Mouse (Mus musculus) liver, postnatal 0 days (tissue): ENCODE measurements at regions not wholly inside any gene's neighbourhood (a gene's known extent, or its start where the extent isn't known, plus 50 kb on each side); places are given as distances from the start of the nearest gene placed in this dataset.

Experiments used
- ATAC-seq: fragments of 200-750 bp; cut with Nextera tagmentation; 2 replicates; pipeline ENCODE4 v1.8.0; 2017; ENCODE audit warnings: mild to moderate bottlenecking, moderate library complexity
- DNase-seq: peaks from one replicate; pipeline ENCODE4 v3.0.0-alpha.2; 2016
- H3K27ac ChIP-seq: fragments of 300-500 bp; sonication (generic); 2 replicates; pipeline ENCODE4 v1.5.1; 2014; ENCODE audit warnings: antibody characterized with exemption, moderate library complexity, mild to moderate bottlenecking, low read depth
- H3K27me3 ChIP-seq: fragments of 300-500 bp; sonication (generic); 2 replicates; pipeline ENCODE4 v1.6.1; 2014; ENCODE audit warnings: low read length, control low read depth, mixed read lengths; ENCODE audit not compliant: insufficient read depth
- H3K36me3 ChIP-seq: fragments of 300-500 bp; sonication (generic); replicated peaks from 2 replicates; pipeline ENCODE4 v1.6.1; 2014; ENCODE audit warnings: mild to moderate bottlenecking, control low read depth, low read length, moderate library complexity, mixed read lengths; ENCODE audit not compliant: insufficient read depth
- H3K4me1 ChIP-seq: fragments of 300-500 bp; sonication (generic); 2 replicates; pipeline ENCODE4 v1.6.1; 2014; ENCODE audit warnings: antibody characterized with exemption, mild to moderate bottlenecking, control low read depth; ENCODE audit not compliant: insufficient read depth
- H3K4me2 ChIP-seq: fragments of 300-500 bp; sonication (generic); 2 replicates; pipeline ENCODE4 v1.6.1; 2014; ENCODE audit warnings: low read depth, mild to moderate bottlenecking, low read length, moderate library complexity, mixed read lengths
- H3K4me3 ChIP-seq: fragments of 300-500 bp; sonication (generic); 2 replicates; pipeline ENCODE4 v1.5.1; 2014; ENCODE audit warnings: low read depth, low read length
- H3K9ac ChIP-seq: fragments of 300-500 bp; sonication (generic); replicated peaks from 2 replicates; pipeline ENCODE4 v1.6.1; 2014; ENCODE audit warnings: mild to moderate bottlenecking, moderate library complexity
- H3K9me3 ChIP-seq: fragments of 300-500 bp; sonication (generic); 2 replicates; pipeline ENCODE4 v1.6.1; 2016; ENCODE audit warnings: mild to moderate bottlenecking, control low read depth, low read length, mixed read lengths
- CTCF ChIP-seq: sonication (generic); IDR thresholded peaks from 2 replicates; pipeline ENCODE4 v1.5.1; 2016; ENCODE audit warnings: antibody characterized with exemption, low read depth
- EP300 ChIP-seq: IDR thresholded peaks from 2 replicates; pipeline ENCODE4 v1.6.1; 2016; ENCODE audit warnings: antibody characterized with exemption, low read depth, mild to moderate bottlenecking
- WGBS: fragments of 180-500 bp; shearing (Covaris S2); extraction: QIAGEN DNeasy Blood & Tissue Kit; methylation state at CpG from one replicate; pipeline ENCODE4 v1.1.7; 2014; ENCODE audit not compliant: insufficient replicate concordance; 5-methylcytosine and 5-hydroxymethylcytosine counted together

DNA sequence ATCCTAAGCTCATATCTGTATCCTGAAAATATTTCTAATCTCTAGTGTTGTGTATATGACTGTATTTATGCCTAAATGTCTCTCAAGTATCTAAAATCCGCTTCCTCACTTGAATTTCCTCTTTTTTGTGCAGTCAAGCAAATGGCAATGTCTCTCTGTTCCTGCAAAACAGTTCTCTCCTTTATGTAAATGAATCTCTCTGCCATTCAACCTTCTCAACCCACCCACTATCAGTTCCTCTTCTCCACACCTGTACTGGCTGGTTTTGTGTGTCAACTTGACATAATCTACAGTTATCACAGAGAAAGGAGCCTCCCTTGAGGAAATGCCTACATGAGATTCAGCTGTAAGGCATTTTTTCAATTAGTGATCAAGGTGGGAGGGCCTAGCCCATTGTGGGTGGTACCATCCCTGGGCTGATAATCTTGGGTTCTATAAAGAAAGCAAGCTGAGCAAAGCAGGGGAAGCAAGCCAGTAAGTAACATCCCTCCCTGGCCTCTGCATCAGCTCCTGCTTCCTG lies 375.5 kb downstream of the Synb start:
- no peak overlapping the region for H3K9ac ChIP-seq
- no peaks in the 10 kb centered on the region for H3K36me3 ChIP-seq
- 37% methylated on average over 1 of the region's 1 CpGs for WGBS
- no peaks in the 10 kb centered on the region for H3K27me3 ChIP-seq
- H3K4me2 ChIP-seq = no peak overlapping the region
- no peak for ATAC-seq
- H3K27ac ChIP-seq = no peak overlapping the region
- DNase-seq = no peak
- no peak overlapping the region for H3K4me3 ChIP-seq
- TF ChIP-seq CTCF (no peak), EP300 (no peak)
- no peaks in the 10 kb centered on the region for H3K4me1 ChIP-seq
- H3K9me3 ChIP-seq = no peaks in the 10 kb centered on the region

DNA sequence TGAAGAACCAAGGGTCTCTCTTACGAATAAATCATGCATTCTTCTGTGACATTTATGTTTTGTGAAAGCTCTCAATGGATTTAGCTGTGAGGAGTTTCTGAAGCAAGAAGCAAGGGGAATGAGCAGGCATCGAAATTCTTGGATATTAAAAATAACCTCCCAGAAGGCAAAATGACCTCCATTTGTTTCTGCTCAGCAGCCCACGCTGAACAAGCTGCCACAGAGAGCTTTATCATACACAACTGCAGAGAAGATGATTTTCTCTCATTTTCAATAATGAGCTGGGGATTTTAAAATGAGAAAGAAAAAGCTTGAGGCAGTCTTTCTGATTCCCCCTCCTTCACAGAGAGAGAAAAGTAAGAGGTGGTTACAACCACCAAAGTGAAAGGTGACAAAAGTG lies 394.2 kb downstream of the Synb start:
- no peaks in the 10 kb centered on the region for H3K36me3 ChIP-seq
- no peak for ATAC-seq
- WGBS = 69% methylated on average over 3 of the region's 3 CpGs

GRCm38 (mm10) chr14:68877171-68877570 lies 416.9 kb downstream of the Synb start:
- no peaks in the 10 kb centered on the region for H3K4me1 ChIP-seq
- H3K27me3 ChIP-seq = no peaks in the 10 kb centered on the region
- no peak overlapping the region for H3K4me2 ChIP-seq
- ATAC-seq (no peak), DNase-seq (no peak)
- H3K9ac ChIP-seq = no peak overlapping the region
- H3K27ac ChIP-seq = no peak overlapping the region
- no peak overlapping the region for H3K4me3 ChIP-seq
- TF ChIP-seq CTCF = no peak
- no peak for TF ChIP-seq EP300
- H3K9me3 ChIP-seq = no peaks in the 10 kb centered on the region
- 69% methylated on average over 4 of the region's 4 CpGs for WGBS
- H3K36me3 ChIP-seq = no peaks in the 10 kb centered on the region

More for the DNA sequence above, 394.2 kb downstream of the Synb start:
- Histone ChIP-seq H3K27ac (no peak overlapping the region), H3K27me3 (no peaks in the 10 kb centered on the region), H3K4me2 (no peak overlapping the region), H3K9me3 (no peaks in the 10 kb centered on the region), H3K9ac (no peak overlapping the region), H3K4me1 (no peaks in the 10 kb centered on the region), H3K4me3 (no peak overlapping the region)
- DNase-seq = no peak
- TF ChIP-seq EP300 (no peak), CTCF (no peak)

- Histone ChIP-seq H3K4me1 (no peaks in the 10 kb centered on the region), H3K36me3 (no peaks in the 10 kb centered on the region), H3K9ac (no peak overlapping the region), H3K4me2 (no peak overlapping the region), H3K27ac (no peak overlapping the region), H3K4me3 (no peak overlapping the region), H3K27me3 (no peaks in the 10 kb centered on the region), H3K9me3 (0 out of 2 replicates have a peak, but pooled peaks cover 3% of the 10 kb centered on the region)
- TF ChIP-seq CTCF (no peak), EP300 (no peak)
- DNase-seq = no peak
- no peak for ATAC-seq
- WGBS = 69% methylated on average over 3 of the region's 3 CpGs
Measured at GRCm38 (mm10) chr14:68861071-68861470, 433.0 kb downstream of the Synb start.

DNA sequence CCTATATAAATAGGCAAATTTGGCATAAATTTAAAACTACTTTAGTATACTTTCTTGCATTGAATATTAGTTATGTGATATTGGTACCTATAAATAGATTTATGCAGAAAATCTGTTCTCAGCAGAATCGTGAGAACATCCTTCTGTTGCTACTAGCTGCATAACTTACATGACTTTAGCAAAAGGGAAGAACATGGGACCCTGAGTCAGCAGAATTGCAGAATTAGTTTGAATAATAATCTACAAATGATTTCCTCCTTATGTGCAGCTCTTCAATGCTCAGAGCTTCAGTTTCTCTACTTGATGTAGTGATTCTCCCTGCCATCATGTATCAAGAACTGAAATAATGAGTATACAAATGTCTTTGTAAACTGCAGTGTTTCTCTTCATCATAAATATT lies 436.2 kb downstream of the Synb start:
- TF ChIP-seq CTCF (no peak), EP300 (no peak)
- H3K9me3 ChIP-seq = 0 out of 2 replicates have a peak, but pooled peaks cover 3% of the 10 kb centered on the region
- no peak overlapping the region for H3K9ac ChIP-seq
- H3K4me3 ChIP-seq = no peak overlapping the region
- 49% methylated on average over 1 of the region's 1 CpGs for WGBS
- H3K4me2 ChIP-seq = no peak overlapping the region
- ATAC-seq (no peak), DNase-seq (no peak)
- no peaks in the 10 kb centered on the region for H3K36me3 ChIP-seq
- no peaks in the 10 kb centered on the region for H3K27me3 ChIP-seq
- no peaks in the 10 kb centered on the region for H3K4me1 ChIP-seq
- H3K27ac ChIP-seq = no peak overlapping the region

DNA sequence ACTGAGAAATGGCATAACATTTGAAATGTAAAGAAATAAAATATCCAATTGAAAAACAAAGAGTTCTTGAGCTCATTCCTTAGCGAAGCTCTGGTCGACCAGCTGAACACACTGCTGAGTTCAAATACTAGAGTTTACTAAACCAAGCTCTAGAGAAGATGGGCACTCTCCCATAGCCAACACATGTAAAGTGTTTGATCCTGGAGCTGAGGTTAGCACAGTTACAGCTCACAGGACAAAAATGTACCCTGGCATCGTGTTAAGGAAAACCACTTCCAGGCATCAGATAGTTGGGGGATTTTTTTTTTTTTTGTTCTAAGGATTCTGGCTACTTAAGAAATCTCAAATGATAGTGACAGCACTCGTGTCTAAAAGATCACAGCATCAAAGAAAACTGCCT lies 445.6 kb downstream of the Synb start:
- H3K4me1 ChIP-seq = no peaks in the 10 kb centered on the region
- H3K9me3 ChIP-seq = no peaks in the 10 kb centered on the region
- H3K4me3 ChIP-seq = no peak overlapping the region
- no peak for DNase-seq
- no peaks in the 10 kb centered on the region for H3K27me3 ChIP-seq
- no peak overlapping the region for H3K4me2 ChIP-seq
- H3K36me3 ChIP-seq = no peaks in the 10 kb centered on the region
- H3K9ac ChIP-seq = no peak overlapping the region
- 59% methylated on average over 4 of the region's 4 CpGs for WGBS
- no peak for ATAC-seq
- H3K27ac ChIP-seq = no peak overlapping the region
- no peak for TF ChIP-seq EP300
- TF ChIP-seq CTCF = no peak

DNA sequence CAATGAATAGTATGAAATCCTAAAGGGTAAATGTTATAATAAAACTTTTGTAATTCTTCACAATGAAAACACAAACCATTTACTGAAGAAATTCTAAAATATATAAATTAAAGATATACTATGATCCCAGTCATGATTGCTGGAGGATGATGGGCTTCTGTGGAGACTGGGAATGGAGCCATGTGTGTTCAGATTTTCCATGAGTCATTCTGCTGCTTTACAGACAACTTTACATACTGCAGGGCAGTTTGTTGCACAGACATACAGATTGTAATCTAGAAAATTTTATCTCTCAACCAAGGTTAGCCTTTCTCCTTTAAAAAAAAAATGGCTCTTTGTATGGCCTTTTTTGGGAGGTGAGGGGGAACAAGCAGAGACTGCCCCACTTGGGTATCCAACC lies 446.5 kb downstream of the Synb start:
- no peak for ATAC-seq

More for the DNA sequence above, 446.5 kb downstream of the Synb start:
- Histone ChIP-seq H3K4me1 (no peaks in the 10 kb centered on the region), H3K9ac (no peak overlapping the region), H3K4me3 (no peak overlapping the region), H3K9me3 (no peaks in the 10 kb centered on the region), H3K4me2 (no peak overlapping the region), H3K27me3 (no peaks in the 10 kb centered on the region), H3K27ac (no peak overlapping the region), H3K36me3 (no peaks in the 10 kb centered on the region)
- no peak for DNase-seq
- TF ChIP-seq EP300 (no peak), CTCF (no peak)
